Mouse (Mus musculus) embryonic facial prominence, embryonic 14.5 days (tissue): ENCODE measurements around the gene Kat2b. TPM values are rescaled to one million over a fixed set of nuclear protein-coding genes. Genes with fewer than 3 reads are reported as not detected.
"Not testable (repeated sequence)": the region's sequence is repeated elsewhere in the genome, so short reads cannot be mapped to it uniquely, and the experiment has no call there.

Source experiments
- ATAC-seq: fragments of 200-750 bp; cut with Nextera tagmentation; 2 replicates; pipeline ENCODE4 v1.8.0; 2017; ENCODE audit warnings: low read depth, moderate number of reproducible peaks, moderate TSS enrichment
- DNase-seq: peaks from one replicate; pipeline ENCODE4 v3.0.0-alpha.2; 2015; ENCODE audit warnings: low spot score
- H3K27ac ChIP-seq: fragments of 300-500 bp; sonication (generic); replicated peaks from 2 replicates; pipeline ENCODE4 v1.5.1; 2014; ENCODE audit warnings: low read depth, mild to moderate bottlenecking, low read length, moderate library complexity
- H3K27me3 ChIP-seq: fragments of 300-500 bp; sonication (generic); replicated peaks from 2 replicates; pipeline ENCODE4 v1.6.1; 2014; ENCODE audit warnings: low read length; ENCODE audit not compliant: control insufficient read depth, insufficient read depth
- H3K36me3 ChIP-seq: fragments of 300-500 bp; sonication (generic); 2 replicates; pipeline ENCODE4 v1.6.1; 2014; ENCODE audit warnings: low read length, mixed read lengths; ENCODE audit not compliant: control insufficient read depth, insufficient read depth
- H3K4me1 ChIP-seq: fragments of 300-500 bp; sonication (generic); 2 replicates; pipeline ENCODE4 v1.6.1; 2014; ENCODE audit warnings: antibody characterized with exemption, low read length; ENCODE audit not compliant: control insufficient read depth, insufficient read depth
- H3K4me2 ChIP-seq: fragments of 300-500 bp; sonication (generic); 2 replicates; pipeline ENCODE4 v1.6.1; 2014; ENCODE audit warnings: low read depth, mild to moderate bottlenecking, low read length, moderate library complexity, mixed read lengths
- H3K4me3 ChIP-seq: fragments of 300-500 bp; sonication (generic); 2 replicates; pipeline ENCODE4 v1.5.1; 2014; ENCODE audit warnings: low read depth, mild to moderate bottlenecking, low read length
- H3K9ac ChIP-seq: fragments of 300-500 bp; sonication (generic); 2 replicates; pipeline ENCODE4 v1.6.1; 2014; ENCODE audit warnings: low read depth, mild to moderate bottlenecking, low read length, moderate library complexity, mixed read lengths
- H3K9me3 ChIP-seq: fragments of 300-500 bp; sonication (generic); 2 replicates; pipeline ENCODE4 v1.6.1; 2016; ENCODE audit warnings: low read length; ENCODE audit not compliant: control insufficient read depth
- WGBS: fragments of 180-500 bp; shearing (Covaris S2); extraction: QIAGEN DNeasy Blood & Tissue Kit; methylation state at CpG from one replicate; pipeline ENCODE4 v1.1.7; 2014; 5-methylcytosine and 5-hydroxymethylcytosine counted together
- polyA plus RNA-seq: library from polyadenylated mRNA; unstranded; fragments of >200 nt; fragmentation: Nextera tagmentation; extraction: Ambion mirVana; gene quantifications from 2 replicates; pipeline ENCODE4 v1.2.1, GENCODE M21; 2014

Gene Kat2b
- polyA plus RNA-seq, 1 experiment from 2014 or later: 7.3 TPM

DNA sequence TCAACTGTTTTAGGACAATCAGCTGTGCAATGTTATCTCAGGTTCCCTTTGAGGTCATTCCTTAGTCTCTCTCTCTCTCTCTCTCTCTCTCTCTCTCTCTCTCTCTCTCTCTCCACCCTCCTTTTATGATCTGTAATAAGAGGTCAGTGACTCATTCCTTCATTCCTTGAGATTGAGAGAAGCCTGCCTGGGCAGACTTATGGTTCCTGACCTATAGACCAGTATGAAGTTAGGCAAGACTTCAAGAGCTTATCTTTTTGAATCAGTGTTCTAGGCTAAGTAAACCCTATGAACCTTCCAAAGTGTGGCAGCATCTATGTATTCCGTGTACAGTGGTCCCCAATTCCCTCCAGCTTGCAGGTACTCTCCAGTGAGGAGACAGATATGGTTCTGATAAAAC, 147.8 kb downstream of the Kat2b start:
- 70% methylated on average over 1 of the region's 1 CpGs for WGBS
- no peaks in the 10 kb centered on the region for H3K9me3 ChIP-seq

DNA sequence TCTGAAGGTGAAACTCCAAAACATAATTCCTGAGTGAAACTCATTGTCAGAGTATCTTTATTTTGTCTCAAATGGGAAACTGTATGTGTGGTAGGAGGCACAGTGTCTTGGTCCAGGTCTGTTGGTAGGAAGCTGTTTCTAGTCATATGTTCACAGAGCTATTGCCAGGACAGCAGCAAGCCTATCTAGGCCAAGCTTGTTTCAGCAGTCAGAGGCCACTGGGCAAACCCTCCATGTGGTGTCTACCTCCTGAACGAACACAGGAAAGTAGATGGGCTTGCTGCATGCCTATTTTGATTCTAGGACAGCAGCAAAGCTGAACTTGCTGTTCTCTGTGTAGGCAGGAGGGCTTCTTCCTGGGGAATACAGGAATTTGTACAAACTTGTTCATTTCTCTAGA, 148.5 kb downstream of the Kat2b start:
- not testable (repeated sequence) for H3K9ac ChIP-seq, H3K4me2 ChIP-seq, H3K4me3 ChIP-seq, H3K9me3 ChIP-seq, H3K36me3 ChIP-seq, ATAC-seq, DNase-seq, H3K27me3 ChIP-seq, H3K4me1 ChIP-seq, H3K27ac ChIP-seq
- WGBS: 68% methylated on average over 1 of the region's 1 CpGs

More for the DNA sequence above, 147.8 kb downstream of the Kat2b start:
- Histone ChIP-seq H3K36me3 (no peaks in the 10 kb centered on the region), H3K27ac (no peak overlapping the region), H3K4me2 (no peak overlapping the region), H3K4me1 (no peaks in the 10 kb centered on the region), H3K27me3 (no peaks in the 10 kb centered on the region), H3K9ac (no peak overlapping the region), H3K4me3 (no peak overlapping the region)
- no peak for ATAC-seq
- no peak for DNase-seq

DNA sequence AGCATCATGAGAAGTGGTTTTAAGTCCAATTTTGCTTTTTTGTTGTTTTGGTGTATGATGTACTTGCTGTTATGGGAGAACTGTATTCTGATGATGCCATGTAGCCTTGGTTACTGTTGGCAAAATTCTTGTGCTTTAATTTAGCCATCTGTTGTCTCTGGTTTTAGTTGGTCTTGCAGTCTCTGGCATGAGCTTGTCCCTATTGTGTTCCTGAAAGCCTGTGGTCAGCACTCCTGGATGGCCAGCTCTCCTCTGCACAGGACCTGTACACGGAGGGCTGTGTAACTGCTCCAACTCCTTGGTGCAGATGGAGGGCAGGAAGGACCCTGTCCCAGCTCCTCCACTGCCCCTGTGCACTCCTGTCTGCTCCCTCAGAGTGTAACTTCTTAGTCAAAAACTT, 151.8 kb downstream of the Kat2b start:
- no peaks in the 10 kb centered on the region for H3K36me3 ChIP-seq
- no peak overlapping the region for H3K4me3 ChIP-seq
- H3K27me3 ChIP-seq: no peaks in the 10 kb centered on the region
- no peaks in the 10 kb centered on the region for H3K9me3 ChIP-seq
- no peaks in the 10 kb centered on the region for H3K4me1 ChIP-seq
- no peak overlapping the region for H3K4me2 ChIP-seq
- H3K27ac ChIP-seq: no peak overlapping the region
- DNase-seq: no peak
- 41% methylated on average over 1 of the region's 1 CpGs for WGBS
- no peak for ATAC-seq
- H3K9ac ChIP-seq: no peak overlapping the region

DNA sequence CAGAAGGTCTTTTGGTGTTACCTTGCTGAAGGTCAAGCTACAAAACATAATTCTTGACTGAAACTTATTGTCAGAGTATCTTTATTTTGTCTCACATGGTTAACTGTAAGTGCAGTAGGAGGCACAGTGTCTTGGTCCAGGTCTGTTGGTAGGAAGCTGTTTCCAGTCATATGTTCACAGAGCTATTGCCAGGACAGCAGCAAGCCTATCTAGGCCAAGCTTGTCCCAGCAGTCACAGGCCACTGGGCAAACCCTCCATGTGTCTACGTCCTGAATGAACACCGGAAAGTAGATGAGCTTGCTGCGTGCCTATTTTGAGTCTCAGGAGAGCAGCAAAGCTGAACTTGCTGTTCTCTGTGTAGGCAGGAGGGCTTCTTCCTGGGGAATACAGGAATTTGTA, 152.3 kb downstream of the Kat2b start:
- not testable (repeated sequence) for H3K4me1 ChIP-seq, H3K27me3 ChIP-seq, ATAC-seq, DNase-seq, H3K9me3 ChIP-seq, H3K27ac ChIP-seq, H3K9ac ChIP-seq, H3K4me3 ChIP-seq, H3K4me2 ChIP-seq, H3K36me3 ChIP-seq
- 83% methylated on average over 3 of the region's 3 CpGs for WGBS

Other genes starting within 250 kb of the Kat2b start
- 0.79 and 1.1 TPM in 2 replicates for gene Efhb, start 103.5 kb upstream of the Kat2b start, polyA plus RNA-seq
- gene Rab5a, start 87.6 kb upstream of the Kat2b start, polyA plus RNA-seq: 85.4 and 88.2 TPM in 2 replicates
- gene Pp2d1, start 27.4 kb upstream of the Kat2b start, polyA plus RNA-seq: 0.21 and 0.22 TPM in 2 replicates
- gene Sgo1, start 122.5 kb downstream of the Kat2b start, polyA plus RNA-seq: 22.8 and 24.4 TPM in 2 replicates